Mouse (Mus musculus): ENCODE data around the gene Mcrip2. TPM values are rescaled to one million over a fixed set of nuclear protein-coding genes. Genes with fewer than 3 reads are reported as not detected.

Gene Mcrip2
- total and polyA plus RNA-seq, 2 experiments from 2014 or later: 29.9 to 39.5 TPM

GRCm38 (mm10) chr17:25818851-25819780 is 49.4 kb downstream of the Mcrip2 start:
- peaks cover 37% of the 10 kb centered on the region for H3K36me3 ChIP-seq (ENCODE audit: insufficient read depth, low read length)
- no peak overlapping the region for H3K4me3 ChIP-seq (ENCODE audit: low read depth, low read length)
- H3K4me2 ChIP-seq (ENCODE audit: low read depth, low read length, poor library complexity, severe bottlenecking): no peak overlapping the region
- TF ChIP-seq CTCF (IDR thresholded peaks at IDR 0.05): no peak
- H3K27me3 ChIP-seq (ENCODE audit: insufficient read depth, low read length): no peaks in the 10 kb centered on the region
- no peak overlapping the region for H3K27ac ChIP-seq (ENCODE audit: low read depth, low read length)
- H3K9me3 ChIP-seq (ENCODE audit: low read length): no peaks in the 10 kb centered on the region
- H3K9ac ChIP-seq (replicated peaks; ENCODE audit: low read length, poor library complexity, severe bottlenecking): no peak overlapping the region
- DNase-seq (ENCODE audit: low spot score): no peak
- WGBS: 12% methylated on average over 46 of the region's 46 CpGs
- H3K4me1 ChIP-seq (ENCODE audit: insufficient read depth, low read length): peaks cover 2% of the 10 kb centered on the region
- ATAC-seq (ENCODE audit: low FRiP score): no peak

- TF ChIP-seq CTCF (IDR thresholded peaks at IDR 0.05): no peak
- Histone ChIP-seq H3K9ac (replicated peaks; ENCODE audit: low read length, poor library complexity, severe bottlenecking) (no peak overlapping the region), H3K4me3 (ENCODE audit: low read depth, low read length) (no peak overlapping the region), H3K27ac (ENCODE audit: low read depth, low read length) (no peak overlapping the region), H3K27me3 (ENCODE audit: insufficient read depth, low read length) (no peaks in the 10 kb centered on the region), H3K9me3 (ENCODE audit: low read length) (no peaks in the 10 kb centered on the region), H3K4me1 (ENCODE audit: insufficient read depth, low read length) (peaks cover 5% of the 10 kb centered on the region; the same call in 1 of the 2 replicates), H3K4me2 (ENCODE audit: low read depth, low read length, poor library complexity, severe bottlenecking) (no peak overlapping the region), H3K36me3 (ENCODE audit: insufficient read depth, low read length) (peaks cover 37% of the 10 kb centered on the region)
- ATAC-seq (ENCODE audit: low FRiP score): no peak
- WGBS: 85% methylated on average over 11 of the region's 11 CpGs
- DNase-seq (ENCODE audit: low spot score): no peak
Measured at GRCm38 (mm10) chr17:25817662-25818061, 50.9 kb downstream of the Mcrip2 start.

Small RNAs within 50 kb of the gene (microRNA-seq; reads per million reads assigned to microRNA genes)
- 1.0 reads per million for gene Mir3082 (ENCODE audit: borderline number of aligned reads)

Other genes with a start within 250 kb of the Mcrip2 start
- gene Gng13, start 151.6 kb downstream of the Mcrip2 start, total RNA-seq (2014; rRNA removed): 34.4 and 42.2 TPM in 2 replicates
- gene Gng13, start 151.6 kb downstream of the Mcrip2 start, polyA plus RNA-seq (2015; fragmentation: Nextera tagmentation; extraction: Ambion mirVana): 21.0 and 25.8 TPM in 2 replicates
- 3.4 and 5.8 TPM in 2 replicates for gene Chtf18, start 141.3 kb downstream of the Mcrip2 start, total RNA-seq (2014; rRNA removed)
- 2.2 and 2.5 TPM in 2 replicates for gene Chtf18, start 141.3 kb downstream of the Mcrip2 start, polyA plus RNA-seq (2015; fragmentation: Nextera tagmentation; extraction: Ambion mirVana)
- 8.0 and 10.5 TPM in 2 replicates for gene Rpusd1, start 141.1 kb downstream of the Mcrip2 start, total RNA-seq (2014; rRNA removed)
- gene Rpusd1, start 141.1 kb downstream of the Mcrip2 start, polyA plus RNA-seq (2015; fragmentation: Nextera tagmentation; extraction: Ambion mirVana): 26.7 and 33.3 TPM in 2 replicates
- gene Mslnl, start 132.7 kb downstream of the Mcrip2 start, total RNA-seq (2014; rRNA removed): not detected in 2 replicates
- gene Mslnl, start 132.7 kb downstream of the Mcrip2 start, polyA plus RNA-seq (2015; fragmentation: Nextera tagmentation; extraction: Ambion mirVana): not detected in 2 replicates
- gene Msln, start 114.4 kb downstream of the Mcrip2 start, total RNA-seq (2014; rRNA removed): 0.52 and 1.6 TPM in 2 replicates
- 2.2 and 3.6 TPM in 2 replicates for gene Msln, start 114.4 kb downstream of the Mcrip2 start, polyA plus RNA-seq (2015; fragmentation: Nextera tagmentation; extraction: Ambion mirVana)
- 25.2 and 27.3 TPM in 2 replicates for gene Narfl, start 95.0 kb downstream of the Mcrip2 start, total RNA-seq (2014; rRNA removed)
- 25.1 and 27.2 TPM in 2 replicates for gene Narfl, start 95.0 kb downstream of the Mcrip2 start, polyA plus RNA-seq (2015; fragmentation: Nextera tagmentation; extraction: Ambion mirVana)
- gene Haghl, start 83.1 kb downstream of the Mcrip2 start, total RNA-seq (2014; rRNA removed): 149 and 156 TPM in 2 replicates
- 206 and 228 TPM in 2 replicates for gene Haghl, start 83.1 kb downstream of the Mcrip2 start, polyA plus RNA-seq (2015; fragmentation: Nextera tagmentation; extraction: Ambion mirVana)
- gene Ccdc78, start 82.2 kb downstream of the Mcrip2 start, total RNA-seq (2014; rRNA removed): 0.44 TPM in 1 of 2 replicates, not detected in the other
- 0.39 and 0.65 TPM in 2 replicates for gene Ccdc78, start 82.2 kb downstream of the Mcrip2 start, polyA plus RNA-seq (2015; fragmentation: Nextera tagmentation; extraction: Ambion mirVana)
- 65.8 and 74.2 TPM in 2 replicates for gene Fam173a, start 75.9 kb downstream of the Mcrip2 start, total RNA-seq (2014; rRNA removed)
- 106 and 116 TPM in 2 replicates for gene Fam173a, start 75.9 kb downstream of the Mcrip2 start, polyA plus RNA-seq (2015; fragmentation: Nextera tagmentation; extraction: Ambion mirVana)
- gene AC134908.4, start 73.1 kb downstream of the Mcrip2 start, total RNA-seq (2014; rRNA removed): not detected in 2 replicates
- 0.89 TPM in 1 of 2 replicates, not detected in the other for gene AC134908.4, start 73.1 kb downstream of the Mcrip2 start, polyA plus RNA-seq (2015; fragmentation: Nextera tagmentation; extraction: Ambion mirVana)
- gene Metrn, start 71.6 kb downstream of the Mcrip2 start, total RNA-seq (2014; rRNA removed): 155 and 236 TPM in 2 replicates
- gene Metrn, start 71.6 kb downstream of the Mcrip2 start, polyA plus RNA-seq (2015; fragmentation: Nextera tagmentation; extraction: Ambion mirVana): 50.0 and 54.3 TPM in 2 replicates
- 140 and 154 TPM in 2 replicates for gene Fbxl16, start 59.7 kb downstream of the Mcrip2 start, total RNA-seq (2014; rRNA removed)
- 43.1 and 51.7 TPM in 2 replicates for gene Fbxl16, start 59.7 kb downstream of the Mcrip2 start, polyA plus RNA-seq (2015; fragmentation: Nextera tagmentation; extraction: Ambion mirVana)
- gene Wdr24, start 45.1 kb downstream of the Mcrip2 start, total RNA-seq (2014; rRNA removed): 33.4 and 37.6 TPM in 2 replicates
- gene Wdr24, start 45.1 kb downstream of the Mcrip2 start, polyA plus RNA-seq (2015; fragmentation: Nextera tagmentation; extraction: Ambion mirVana): 24.7 and 27.3 TPM in 2 replicates
- gene Jmjd8, start 39.9 kb downstream of the Mcrip2 start, total RNA-seq (2014; rRNA removed): 39.1 and 46.2 TPM in 2 replicates
- gene Jmjd8, start 39.9 kb downstream of the Mcrip2 start, polyA plus RNA-seq (2015; fragmentation: Nextera tagmentation; extraction: Ambion mirVana): 43.8 and 45.9 TPM in 2 replicates
- gene Stub1, start 35.4 kb downstream of the Mcrip2 start, total RNA-seq (2014; rRNA removed): 237 and 248 TPM in 2 replicates
- gene Stub1, start 35.4 kb downstream of the Mcrip2 start, polyA plus RNA-seq (2015; fragmentation: Nextera tagmentation; extraction: Ambion mirVana): 374 and 397 TPM in 2 replicates
- gene Rhbdl1, start 31.5 kb downstream of the Mcrip2 start, total RNA-seq (2014; rRNA removed): 95.2 and 168 TPM in 2 replicates
- 97.0 and 110 TPM in 2 replicates for gene Rhbdl1, start 31.5 kb downstream of the Mcrip2 start, polyA plus RNA-seq (2015; fragmentation: Nextera tagmentation; extraction: Ambion mirVana)
- 25.8 and 34.3 TPM in 2 replicates for gene Gm20683, start 27.0 kb downstream of the Mcrip2 start, total RNA-seq (2014; rRNA removed)
- 11.9 and 14.2 TPM in 2 replicates for gene Gm20683, start 27.0 kb downstream of the Mcrip2 start, polyA plus RNA-seq (2015; fragmentation: Nextera tagmentation; extraction: Ambion mirVana)
- gene Rhot2, start 23.9 kb downstream of the Mcrip2 start, total RNA-seq (2014; rRNA removed): 49.2 and 70.1 TPM in 2 replicates
- gene Rhot2, start 23.9 kb downstream of the Mcrip2 start, polyA plus RNA-seq (2015; fragmentation: Nextera tagmentation; extraction: Ambion mirVana): 15.4 and 16.2 TPM in 2 replicates
- gene Wdr90, start 7.3 kb downstream of the Mcrip2 start, total RNA-seq (2014; rRNA removed): 36.2 and 44.3 TPM in 2 replicates
- gene Wdr90, start 7.3 kb downstream of the Mcrip2 start, polyA plus RNA-seq (2015; fragmentation: Nextera tagmentation; extraction: Ambion mirVana): 14.2 and 15.0 TPM in 2 replicates
- 53.8 and 64.8 TPM in 2 replicates for gene Mettl26, start 6.3 kb upstream of the Mcrip2 start, total RNA-seq (2014; rRNA removed)
- gene Mettl26, start 6.3 kb upstream of the Mcrip2 start, polyA plus RNA-seq (2015; fragmentation: Nextera tagmentation; extraction: Ambion mirVana): 67.3 and 74.0 TPM in 2 replicates
- gene Wfikkn1, start 12.1 kb upstream of the Mcrip2 start, total RNA-seq (2014; rRNA removed): 0.77 and 1.7 TPM in 2 replicates
- gene Wfikkn1, start 12.1 kb upstream of the Mcrip2 start, polyA plus RNA-seq (2015; fragmentation: Nextera tagmentation; extraction: Ambion mirVana): 0.42 and 0.56 TPM in 2 replicates
- 42.1 and 43.0 TPM in 2 replicates for gene Rab40c, start 51.0 kb upstream of the Mcrip2 start, total RNA-seq (2014; rRNA removed)
- 36.2 and 38.9 TPM in 2 replicates for gene Rab40c, start 51.0 kb upstream of the Mcrip2 start, polyA plus RNA-seq (2015; fragmentation: Nextera tagmentation; extraction: Ambion mirVana)
- 73.6 and 111 TPM in 2 replicates for gene Pigq, start 76.2 kb upstream of the Mcrip2 start, total RNA-seq (2014; rRNA removed)
- 75.4 and 79.7 TPM in 2 replicates for gene Pigq, start 76.2 kb upstream of the Mcrip2 start, polyA plus RNA-seq (2015; fragmentation: Nextera tagmentation; extraction: Ambion mirVana)
- gene Nhlrc4, start 76.2 kb upstream of the Mcrip2 start, total RNA-seq (2014; rRNA removed): 0.47 and 0.60 TPM in 2 replicates
- 0.35 and 0.91 TPM in 2 replicates for gene Nhlrc4, start 76.2 kb upstream of the Mcrip2 start, polyA plus RNA-seq (2015; fragmentation: Nextera tagmentation; extraction: Ambion mirVana)
- 2.9 and 4.1 TPM in 2 replicates for gene A930017K11Rik, start 83.8 kb upstream of the Mcrip2 start, total RNA-seq (2014; rRNA removed)
- 3.2 and 3.7 TPM in 2 replicates for gene A930017K11Rik, start 83.8 kb upstream of the Mcrip2 start, polyA plus RNA-seq (2015; fragmentation: Nextera tagmentation; extraction: Ambion mirVana)
- gene Capn15, start 117.0 kb upstream of the Mcrip2 start, total RNA-seq (2014; rRNA removed): 29.7 and 36.8 TPM in 2 replicates
- gene Capn15, start 117.0 kb upstream of the Mcrip2 start, polyA plus RNA-seq (2015; fragmentation: Nextera tagmentation; extraction: Ambion mirVana): 14.7 and 20.1 TPM in 2 replicates
- gene Rab11fip3, start 200.8 kb upstream of the Mcrip2 start, total RNA-seq (2014; rRNA removed): 34.7 and 35.7 TPM in 2 replicates
- gene Rab11fip3, start 200.8 kb upstream of the Mcrip2 start, polyA plus RNA-seq (2015; fragmentation: Nextera tagmentation; extraction: Ambion mirVana): 14.8 and 18.3 TPM in 2 replicates
- 38.0 and 41.1 TPM in 2 replicates for gene Decr2, start 221.6 kb upstream of the Mcrip2 start, total RNA-seq (2014; rRNA removed)
- 42.3 and 44.4 TPM in 2 replicates for gene Decr2, start 221.6 kb upstream of the Mcrip2 start, polyA plus RNA-seq (2015; fragmentation: Nextera tagmentation; extraction: Ambion mirVana)
- 6.4 and 7.7 TPM in 2 replicates for gene Nme4, start 226.8 kb upstream of the Mcrip2 start, total RNA-seq (2014; rRNA removed)
- gene Nme4, start 226.8 kb upstream of the Mcrip2 start, polyA plus RNA-seq (2015; fragmentation: Nextera tagmentation; extraction: Ambion mirVana): 9.2 and 10.2 TPM in 2 replicates
- gene Tmem8, start 244.5 kb upstream of the Mcrip2 start, total RNA-seq (2014; rRNA removed): 9.0 and 9.5 TPM in 2 replicates
- gene Tmem8, start 244.5 kb upstream of the Mcrip2 start, polyA plus RNA-seq (2015; fragmentation: Nextera tagmentation; extraction: Ambion mirVana): 3.5 TPM in 2 replicates